Mouse (Mus musculus): ENCODE measurements at regions not wholly inside any gene's neighbourhood (a gene's known extent, or its start where the extent isn't known, plus 50 kb on each side); places are given as distances from the start of the nearest gene placed in this dataset.

- Histone ChIP-seq H3K9ac (replicated peaks; ENCODE audit: low read length) (no peak overlapping the region), H3K4me1 (ENCODE audit: insufficient read depth, low read length) (peaks cover 2% of the 10 kb centered on the region; the same call in 1 of the 2 replicates), H3K36me3 (ENCODE audit: insufficient read depth, low read length) (no peaks in the 10 kb centered on the region), H3K27ac (no peak overlapping the region), H3K27me3 (ENCODE audit: insufficient read depth, low read length) (no peaks in the 10 kb centered on the region), H3K9me3 (ENCODE audit: low read length) (no peaks in the 10 kb centered on the region), H3K4me3 (ENCODE audit: low read length) (no peak overlapping the region), H3K4me2 (ENCODE audit: low read depth, low read length) (no peak overlapping the region)
- DNase-seq (ENCODE audit: low spot score) (no peak), ATAC-seq (no peak)
- TF ChIP-seq CTCF (IDR thresholded peaks at IDR 0.05; ENCODE audit: low read depth) = no peak
- WGBS = 91% methylated on average over 12 of the region's 12 CpGs
Observed at GRCm38 (mm10) chr9:115382824-115383475, 72.7 kb upstream of the Stt3b start.

GRCm38 (mm10) chr9:115383935-115384334, 73.7 kb upstream of the Stt3b start:
- Histone ChIP-seq H3K9me3 (ENCODE audit: low read length) (no peaks in the 10 kb centered on the region), H3K9ac (replicated peaks; ENCODE audit: low read length) (no peak overlapping the region), H3K27me3 (ENCODE audit: insufficient read depth, low read length) (no peaks in the 10 kb centered on the region), H3K4me3 (ENCODE audit: low read length) (no peak overlapping the region), H3K27ac (peak overlapping the region; percentile 11; the same call in 1 of the 2 replicates), H3K4me1 (ENCODE audit: insufficient read depth, low read length) (peaks cover 3% of the 10 kb centered on the region; the same call in 1 of the 2 replicates), H3K36me3 (ENCODE audit: insufficient read depth, low read length) (no peaks in the 10 kb centered on the region), H3K4me2 (ENCODE audit: low read depth, low read length) (no peak overlapping the region)
- TF ChIP-seq CTCF (IDR thresholded peaks at IDR 0.05; ENCODE audit: low read depth) = no peak
- 54% methylated on average over 4 of the region's 4 CpGs for WGBS
- ATAC-seq (peak; percentile 73; the same call in 1 of the 2 replicates), DNase-seq (ENCODE audit: low spot score) (peak; percentile 49)

- no peak for ATAC-seq
- Histone ChIP-seq H3K4me1 (ENCODE audit: insufficient read depth, low read length) (peaks cover 3% of the 10 kb centered on the region; the same call in 1 of the 2 replicates), H3K4me3 (ENCODE audit: low read length) (no peak overlapping the region), H3K27me3 (ENCODE audit: insufficient read depth, low read length) (no peaks in the 10 kb centered on the region), H3K27ac (peak overlapping the region; percentile 11; the same call in 1 of the 2 replicates), H3K9ac (replicated peaks; ENCODE audit: low read length) (no peak overlapping the region), H3K9me3 (ENCODE audit: low read length) (no peaks in the 10 kb centered on the region), H3K4me2 (ENCODE audit: low read depth, low read length) (no peak overlapping the region), H3K36me3 (ENCODE audit: insufficient read depth, low read length) (no peaks in the 10 kb centered on the region)
- DNase-seq (ENCODE audit: low spot score) = no peak
- WGBS = 86% methylated on average over 1 of the region's 1 CpGs
- no peak for TF ChIP-seq CTCF (IDR thresholded peaks at IDR 0.05; ENCODE audit: low read depth)
Observed at GRCm38 (mm10) chr9:115384345-115384744, 74.1 kb upstream of the Stt3b start.

- Histone ChIP-seq H3K4me2 (ENCODE audit: low read depth, low read length) (no peak overlapping the region), H3K4me1 (ENCODE audit: insufficient read depth, low read length) (peaks cover 3% of the 10 kb centered on the region; the same call in 1 of the 2 replicates), H3K27me3 (ENCODE audit: insufficient read depth, low read length) (no peaks in the 10 kb centered on the region), H3K4me3 (ENCODE audit: low read length) (no peak overlapping the region), H3K27ac (no peak overlapping the region), H3K9me3 (ENCODE audit: low read length) (no peaks in the 10 kb centered on the region), H3K9ac (replicated peaks; ENCODE audit: low read length) (no peak overlapping the region), H3K36me3 (ENCODE audit: insufficient read depth, low read length) (no peaks in the 10 kb centered on the region)
- no peak for TF ChIP-seq CTCF (IDR thresholded peaks at IDR 0.05; ENCODE audit: low read depth)
- 72% methylated on average over 26 of the region's 26 CpGs for WGBS
- DNase-seq (ENCODE audit: low spot score) (no peak), ATAC-seq (peak; percentile 42; the same call in 1 of the 2 replicates)
Observed at GRCm38 (mm10) chr9:115387471-115388360, 77.5 kb upstream of the Stt3b start.

GRCm38 (mm10) chr9:115388361-115388759, 78.1 kb upstream of the Stt3b start:
- ATAC-seq (no peak), DNase-seq (ENCODE audit: low spot score) (no peak)
- TF ChIP-seq CTCF (IDR thresholded peaks at IDR 0.05; ENCODE audit: low read depth) = no peak
- H3K27ac ChIP-seq = no peak overlapping the region
- no peaks in the 10 kb centered on the region for H3K27me3 ChIP-seq (ENCODE audit: insufficient read depth, low read length)
- H3K9ac ChIP-seq (replicated peaks; ENCODE audit: low read length) = no peak overlapping the region
- no peaks in the 10 kb centered on the region for H3K9me3 ChIP-seq (ENCODE audit: low read length)
- no peak overlapping the region for H3K4me3 ChIP-seq (ENCODE audit: low read length)
- H3K4me2 ChIP-seq (ENCODE audit: low read depth, low read length) = no peak overlapping the region
- WGBS = 62% methylated on average over 11 of the region's 11 CpGs
- H3K4me1 ChIP-seq (ENCODE audit: insufficient read depth, low read length) = peaks cover 3% of the 10 kb centered on the region; the same call in 1 of the 2 replicates
- H3K36me3 ChIP-seq (ENCODE audit: insufficient read depth, low read length) = no peaks in the 10 kb centered on the region

GRCm38 (mm10) chr9:115389082-115389481, 78.9 kb upstream of the Stt3b start:
- Histone ChIP-seq H3K4me2 (ENCODE audit: low read depth, low read length) (no peak overlapping the region), H3K4me1 (ENCODE audit: insufficient read depth, low read length) (peaks cover 3% of the 10 kb centered on the region; the same call in 1 of the 2 replicates), H3K27me3 (ENCODE audit: insufficient read depth, low read length) (no peaks in the 10 kb centered on the region), H3K27ac (no peak overlapping the region), H3K9ac (replicated peaks; ENCODE audit: low read length) (no peak overlapping the region), H3K4me3 (ENCODE audit: low read length) (no peak overlapping the region), H3K36me3 (ENCODE audit: insufficient read depth, low read length) (no peaks in the 10 kb centered on the region), H3K9me3 (ENCODE audit: low read length) (no peaks in the 10 kb centered on the region)
- TF ChIP-seq CTCF (IDR thresholded peaks at IDR 0.05; ENCODE audit: low read depth) = no peak
- ATAC-seq (no peak), DNase-seq (ENCODE audit: low spot score) (no peak)
- 85% methylated on average over 2 of the region's 2 CpGs for WGBS

Data from hindbrain, postnatal 0 days (tissue).